Mouse (Mus musculus) neural tube, postnatal 0 days (tissue): ENCODE data around the gene 4933402J07Rik. TPM values are rescaled to one million over a fixed set of nuclear protein-coding genes. Genes with fewer than 3 reads are reported as not detected.

ENCODE experiments used
- polyA plus RNA-seq: library from polyadenylated mRNA; unstranded; fragments of >200 nt; fragmentation: Nextera tagmentation; extraction: Ambion mirVana; gene quantifications from 2 replicates; pipeline ENCODE4 v1.2.1, GENCODE M21; 2015

4933402J07Rik gene
- polyA plus RNA-seq = not detected in 2 replicates

DNA sequence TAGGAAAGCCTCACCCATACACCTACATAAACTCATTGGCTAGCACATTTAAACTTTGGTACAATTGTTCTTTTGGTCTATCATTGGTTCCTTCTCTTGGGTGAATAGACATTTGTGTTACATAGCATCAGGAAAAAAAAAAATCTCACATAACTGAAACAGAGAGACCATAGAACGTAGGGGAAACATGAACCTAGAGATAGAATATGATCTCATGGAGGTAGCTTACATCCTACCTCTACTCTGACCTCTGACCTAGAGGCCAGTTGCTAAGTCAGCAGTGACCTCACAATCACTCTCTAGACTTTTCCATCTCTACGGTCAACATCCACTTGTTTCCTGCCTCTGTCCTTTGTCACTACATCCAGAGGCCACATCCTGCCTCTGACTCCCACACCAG, at the start of gene 4933402J07Rik:
TSS of gene 4933402J07Rik (plus strand) at position 301 of the 400 bp plus-strand sequence.

Other genes starting within 250 kb of the 4933402J07Rik start
- gene Cbln1, start 91.2 kb upstream of the 4933402J07Rik start, polyA plus RNA-seq = 28.4 and 32.0 TPM in 2 replicates